Mouse (Mus musculus): ENCODE measurements at regions not wholly inside any gene's neighbourhood (a gene's known extent, or its start where the extent isn't known, plus 50 kb on each side); places are given as distances from the start of the nearest gene placed in this dataset.

- no peak for DNase-seq (ENCODE audit: low read depth, low spot score)
- in situ Hi-C loops (cut with MboI; ENCODE audit: low sequenced_read_pairs in 2 of 2, unreplicated experiment in 2 of 2) = no loop called here
- Histone ChIP-seq H3K36me3 (ENCODE audit: control insufficient read depth, insufficient read depth, low read length, poor library complexity, severe bottlenecking) (no peaks in the 10 kb centered on the region), H3K9me3 (ENCODE audit: control insufficient read depth, insufficient read depth, low read depth, low read length) (no peaks in the 10 kb centered on the region), H3K4me3 (ENCODE audit: insufficient read depth in 1 of 2, low read depth in 1 of 2, low read length in 2 of 2, poor library complexity in 1 of 2, severe bottlenecking in 1 of 2) (no peak overlapping the region), H3K27ac (ENCODE audit: insufficient read depth, low read depth, low read length, poor library complexity, severe bottlenecking) (no peak overlapping the region), H3K9ac (ENCODE audit: insufficient read depth, low read depth, low read length, poor library complexity, severe bottlenecking) (no peak overlapping the region), H3K4me1 (ENCODE audit: control insufficient read depth in 2 of 2, insufficient read depth in 2 of 2, low read length in 2 of 2, poor library complexity in 1 of 2) (no peaks in the 10 kb centered on the region)
- no peak for TF ChIP-seq HCFC1 (IDR thresholded peaks at IDR 0.05; ENCODE audit: borderline replicate concordance, insufficient read depth, low read length)
- TF ChIP-seq ZNF384 (IDR thresholded peaks at IDR 0.05; ENCODE audit: low read depth, low read length) = no peak
- no peak for TF ChIP-seq CHD2 (IDR thresholded peaks at IDR 0.05; ENCODE audit: low read depth, low read length)
- no peak for TF ChIP-seq MAFK (IDR thresholded peaks at IDR 0.05; ENCODE audit: insufficient read depth, low read depth, low read length)
- no peak for TF ChIP-seq ZC3H11A (IDR thresholded peaks at IDR 0.05; ENCODE audit: borderline replicate concordance, low read depth, low read length)
These were observed 55.5 kb upstream of the Mpdz start for GRCm38 (mm10) chr4:81498133-81498532.

GRCm38 (mm10) chr4:81492811-81493210, 50.2 kb upstream of the Mpdz start:
- in situ Hi-C loops (cut with MboI; ENCODE audit: low sequenced_read_pairs in 2 of 2, unreplicated experiment in 2 of 2) = no loop called here
- Histone ChIP-seq H3K9ac (ENCODE audit: insufficient read depth, low read depth, low read length, poor library complexity, severe bottlenecking) (no peak overlapping the region), H3K9me3 (ENCODE audit: control insufficient read depth, insufficient read depth, low read depth, low read length) (no peaks in the 10 kb centered on the region), H3K4me3 (ENCODE audit: insufficient read depth in 1 of 2, low read depth in 1 of 2, low read length in 2 of 2, poor library complexity in 1 of 2, severe bottlenecking in 1 of 2) (no peak overlapping the region), H3K4me1 (ENCODE audit: control insufficient read depth in 2 of 2, insufficient read depth in 2 of 2, low read length in 2 of 2, poor library complexity in 1 of 2) (no peaks in the 10 kb centered on the region), H3K36me3 (ENCODE audit: control insufficient read depth, insufficient read depth, low read length, poor library complexity, severe bottlenecking) (no peaks in the 10 kb centered on the region), H3K27ac (ENCODE audit: insufficient read depth, low read depth, low read length, poor library complexity, severe bottlenecking) (no peak overlapping the region)
- no peak for DNase-seq (ENCODE audit: low read depth, low spot score)
- TF ChIP-seq CHD2 (IDR thresholded peaks at IDR 0.05; ENCODE audit: low read depth, low read length) (no peak), ZNF384 (IDR thresholded peaks at IDR 0.05; ENCODE audit: low read depth, low read length) (no peak), MAFK (IDR thresholded peaks at IDR 0.05; ENCODE audit: insufficient read depth, low read depth, low read length) (no peak), HCFC1 (IDR thresholded peaks at IDR 0.05; ENCODE audit: borderline replicate concordance, insufficient read depth, low read length) (no peak), ZC3H11A (IDR thresholded peaks at IDR 0.05; ENCODE audit: borderline replicate concordance, low read depth, low read length) (no peak)
